Mouse (Mus musculus) lung, postnatal 0 days (tissue): ENCODE data around the gene Zeb2.

Source experiments
- CTCF ChIP-seq: IDR thresholded peaks from 2 replicates; pipeline ENCODE4 v1.5.1; 2016; ENCODE audit warnings: antibody characterized with exemption, mild to moderate bottlenecking
- EP300 ChIP-seq: IDR thresholded peaks from 2 replicates; pipeline ENCODE4 v1.6.1; 2016; ENCODE audit warnings: antibody characterized with exemption, mild to moderate bottlenecking, control low read depth

GRCm38 (mm10) chr2:45060768-45061167, 56.4 kb downstream of the Zeb2 start:
- TF ChIP-seq EP300 (no peak), CTCF (no peak)
